Mouse (Mus musculus) right cerebral cortex, postnatal 10 days (tissue): ENCODE data around the gene Bckdhb.
"Not testable (repeated sequence)": the region's sequence is repeated elsewhere in the genome, so short reads cannot be mapped to it uniquely, and the experiment has no call there.

Experiments used
- DNase-seq, 2 experiments: peaks; one replicate each; pipeline ENCODE4 v3.0.0; 2021; ENCODE audit warnings: low spot score in 2 of 2

Bckdhb gene

DNA sequence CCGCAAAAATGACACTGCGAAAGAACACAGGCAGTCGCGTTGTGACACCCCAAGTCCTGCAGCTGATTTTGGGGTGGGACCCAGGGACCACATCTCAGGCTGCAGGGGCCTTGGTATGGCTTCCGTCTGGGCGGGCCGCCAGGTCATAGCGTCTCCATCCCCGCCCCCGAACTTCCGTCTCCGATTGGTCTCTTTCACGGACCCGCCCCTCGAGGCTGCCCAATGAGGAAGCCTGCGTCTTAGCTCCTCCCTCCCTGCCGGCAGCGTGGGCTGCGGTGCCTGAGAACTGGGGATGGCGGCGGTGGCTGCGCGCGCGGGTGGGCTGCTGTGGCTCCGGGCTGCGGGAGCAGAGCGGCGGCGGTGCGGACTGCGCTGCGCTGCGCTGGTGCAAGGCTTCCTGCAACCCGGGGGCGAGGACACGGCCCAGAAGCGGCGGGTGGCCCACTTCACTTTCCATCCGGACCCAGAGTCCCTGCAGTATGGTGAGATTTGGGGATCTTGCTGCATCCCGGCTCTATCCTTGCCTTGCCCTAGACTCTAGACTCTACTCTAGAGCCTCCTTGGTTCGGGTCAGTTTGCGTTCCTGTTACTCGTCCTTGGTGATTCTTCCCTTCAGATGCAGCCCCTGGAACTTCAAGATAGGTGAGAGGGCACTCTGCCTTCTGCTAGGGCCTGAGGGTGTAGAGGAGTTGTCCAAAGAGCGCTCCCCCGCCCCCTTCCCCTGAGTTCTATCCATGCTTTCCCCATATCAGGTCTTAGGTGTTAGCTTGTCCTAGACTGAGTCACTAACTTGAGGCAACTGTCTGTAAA lies at the start of gene Bckdhb:
Bckdhb (plus strand) TSS at position 268 of the 810 bp plus-strand sequence.
- peak; percentile 99 for DNase-seq

- DNase-seq = no peak
Measured at GRCm38 (mm10) chr9:83882191-83882590, 42.8 kb upstream of the Bckdhb start.

GRCm38 (mm10) chr9:83886149-83886548 lies 38.8 kb upstream of the Bckdhb start:
- DNase-seq = no peak

DNA sequence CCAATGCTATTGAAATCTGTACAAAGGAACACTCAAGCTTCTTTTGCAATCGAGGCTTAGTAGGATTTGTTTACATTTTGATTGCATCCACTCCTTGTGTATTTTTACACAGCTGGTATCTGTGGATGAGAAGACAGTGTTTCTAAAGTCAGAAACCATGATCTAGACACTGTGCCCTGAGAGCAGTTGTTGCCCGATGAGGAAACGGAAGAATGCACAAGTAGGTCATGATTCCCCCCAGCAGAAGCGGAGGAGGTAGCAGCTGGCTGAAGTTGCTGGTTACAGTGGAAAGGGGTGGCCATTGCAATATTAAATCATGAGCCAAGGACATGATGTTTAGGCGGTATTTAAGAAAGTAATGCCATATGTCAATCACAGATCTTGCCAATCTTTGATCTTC lies 36.7 kb upstream of the Bckdhb start:
- no peak for DNase-seq

GRCm38 (mm10) chr9:83893073-83893472 lies 31.9 kb upstream of the Bckdhb start:
- DNase-seq = no peak

GRCm38 (mm10) chr9:83893767-83894330 lies 31.1 kb upstream of the Bckdhb start:
- DNase-seq = no peak

GRCm38 (mm10) chr9:83902086-83902485 lies 22.9 kb upstream of the Bckdhb start:
- no peak for DNase-seq

GRCm38 (mm10) chr9:83905820-83906219 lies 19.1 kb upstream of the Bckdhb start:
- DNase-seq = no peak

DNA sequence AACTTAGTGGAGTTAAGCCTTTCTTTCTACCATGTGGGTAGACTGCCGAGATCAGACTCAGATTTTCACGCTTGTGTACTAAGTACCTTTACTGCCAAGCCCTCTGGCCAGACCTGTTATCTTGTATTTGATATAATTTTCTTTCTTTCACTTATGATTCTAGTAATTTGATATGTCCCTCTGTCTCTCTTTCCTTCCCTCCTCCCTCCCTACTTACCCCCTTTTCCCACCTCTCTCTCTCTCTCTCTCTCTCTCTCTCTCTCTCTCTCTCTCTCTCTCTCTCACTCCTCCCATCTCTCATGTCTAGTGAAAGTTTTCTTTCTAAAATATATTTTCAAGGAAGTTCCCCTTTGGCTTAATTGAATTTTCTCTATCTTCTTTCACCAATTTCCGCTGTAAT lies 17.9 kb upstream of the Bckdhb start:
- no peak for DNase-seq

DNA sequence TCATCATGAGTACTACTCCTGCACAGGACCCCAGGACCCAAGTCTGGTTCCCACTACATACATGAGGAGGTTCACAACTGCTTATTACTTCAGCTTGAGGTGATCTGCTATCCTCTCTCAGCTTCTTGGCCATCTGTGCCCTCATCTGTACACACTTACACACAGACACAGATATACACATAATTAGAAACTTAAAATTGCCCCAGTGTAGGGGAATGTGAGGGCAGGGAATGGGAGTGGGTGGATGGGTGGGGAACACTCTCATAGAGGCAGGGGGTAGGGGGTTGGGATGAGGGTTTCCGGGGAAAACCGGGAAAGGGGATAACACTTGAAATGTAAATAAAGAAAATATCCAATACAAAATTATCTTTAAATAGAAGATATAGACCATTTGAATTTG lies 15.1 kb upstream of the Bckdhb start:
- DNase-seq = no peak

DNA sequence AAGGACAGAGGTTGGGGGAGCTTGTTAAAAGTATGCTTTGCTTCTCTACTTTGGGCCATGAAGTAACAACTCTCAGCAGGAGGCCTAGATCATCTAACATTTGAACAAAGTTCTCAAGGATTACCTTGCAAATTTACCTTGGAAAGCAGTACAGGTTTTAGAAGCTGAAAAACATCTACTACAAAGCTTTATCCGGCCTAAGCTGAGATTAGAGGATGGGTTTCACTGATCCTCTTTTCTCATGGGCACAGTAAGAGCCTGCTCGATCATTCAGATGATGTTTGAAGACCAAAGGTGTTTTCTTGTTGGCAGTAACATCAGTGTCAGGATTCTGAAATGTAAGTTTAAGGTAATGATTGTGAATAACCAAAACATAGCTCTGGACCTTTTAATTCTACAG lies 14.0 kb upstream of the Bckdhb start:
- no peak for DNase-seq

GRCm38 (mm10) chr9:83922076-83922475 lies 2.9 kb upstream of the Bckdhb start:
- no peak for DNase-seq

DNA sequence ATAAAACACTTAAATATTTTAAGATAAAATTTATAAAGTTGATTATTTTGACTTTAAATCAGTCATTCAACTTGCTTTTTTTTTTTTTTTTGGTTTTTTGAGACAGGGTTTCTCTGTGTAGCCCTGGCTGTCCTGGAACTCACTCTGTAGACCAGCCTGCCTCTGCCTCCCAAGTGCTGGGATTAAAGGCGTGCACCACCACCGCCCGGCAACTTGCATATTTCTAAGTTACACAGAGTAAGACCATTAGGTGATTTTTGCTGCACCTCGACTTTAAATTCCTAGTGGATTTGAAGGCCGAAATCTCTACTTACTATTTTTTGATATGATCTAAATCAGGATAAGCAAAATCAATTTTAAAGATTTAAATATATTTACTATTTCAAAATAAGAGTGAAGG lies 589 bp upstream of the Bckdhb start:
- no peak for DNase-seq

GRCm38 (mm10) chr9:83925688-83926041 lies 720 bp downstream of the Bckdhb start:
- peak in 1 of 2 experiments; percentile 21 for DNase-seq

GRCm38 (mm10) chr9:83926302-83926701 lies 1.4 kb downstream of the Bckdhb start:
- DNase-seq = no peak

- DNase-seq = not testable (repeated sequence)
Measured at GRCm38 (mm10) chr9:83939501-83939900, 14.6 kb downstream of the Bckdhb start.

GRCm38 (mm10) chr9:83940016-83940415 lies 15.1 kb downstream of the Bckdhb start:
- peak in 1 of 2 experiments; percentile 6 for DNase-seq

GRCm38 (mm10) chr9:83940537-83941363 lies 15.8 kb downstream of the Bckdhb start:
- DNase-seq = peak in 1 of 2 experiments; percentile 11

GRCm38 (mm10) chr9:83951336-83951735 lies 26.4 kb downstream of the Bckdhb start:
- DNase-seq = no peak

- DNase-seq = peak; percentile 89 to 93
Measured at GRCm38 (mm10) chr9:83956632-83957314, 31.8 kb downstream of the Bckdhb start.

DNA sequence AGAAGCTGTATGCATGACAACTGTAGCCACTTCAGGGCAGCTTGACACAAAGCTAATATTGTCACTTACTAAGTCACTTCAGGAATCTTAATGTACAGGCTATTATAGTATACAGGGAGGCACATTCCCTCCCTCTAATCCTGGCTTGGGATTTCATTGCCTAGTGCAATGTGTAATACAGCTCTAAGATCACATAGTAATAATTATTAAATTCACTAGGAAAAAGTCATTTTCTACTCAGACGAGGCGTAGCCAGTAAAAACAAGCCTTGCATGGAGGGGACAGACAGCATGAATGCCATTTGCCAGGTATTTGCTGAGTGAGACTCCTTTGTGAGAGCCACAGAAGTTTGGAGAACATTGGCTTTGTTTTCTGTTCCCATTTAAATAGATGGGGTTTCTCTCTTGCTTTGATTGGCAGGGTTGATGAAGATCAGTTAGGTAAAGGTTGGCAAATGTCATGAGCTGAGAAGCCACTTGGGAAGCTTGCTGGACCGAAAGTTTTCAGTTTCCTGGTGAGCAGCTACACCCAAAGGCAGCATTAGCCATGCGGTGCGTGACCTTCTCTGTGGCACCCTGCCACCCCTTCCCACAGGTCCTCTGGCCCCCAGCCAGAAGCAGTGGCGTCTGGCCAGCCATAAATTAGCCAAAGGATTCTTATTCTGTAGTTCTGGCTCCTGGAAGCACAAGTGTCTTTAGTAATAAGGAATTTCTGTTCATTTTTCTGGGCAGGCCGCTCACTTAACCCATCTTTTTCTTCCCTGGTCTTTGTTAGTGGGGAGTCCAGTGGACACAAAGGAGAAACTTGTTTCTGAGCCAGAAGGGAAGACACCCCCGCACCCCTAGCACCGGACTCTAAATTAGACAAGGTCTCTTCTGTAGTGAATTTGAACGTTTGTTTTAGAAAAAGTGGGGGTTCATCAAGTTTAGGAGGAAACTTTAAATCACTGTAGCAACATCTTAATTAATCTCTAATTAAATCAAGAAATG lies 37.4 kb downstream of the Bckdhb start:
- DNase-seq = peak; percentile 86 to 88
